Mouse (Mus musculus) kidney, postnatal 4 days (tissue): Measurements from ENCODE around the gene Cers5.
"Not testable (repeated sequence)": the region's sequence is repeated elsewhere in the genome, so short reads cannot be mapped to it uniquely, and the experiment has no call there.

ENCODE experiments used
- DNase-seq, 2 experiments: peaks; one replicate each; pipeline ENCODE4 v3.0.0; 2021; ENCODE audit warnings: mixed read lengths in 2 of 2

Cers5 gene

GRCm38 (mm10) chr15:99704881-99705280 lies 67.8 kb downstream of the Cers5 start:
- no peak for DNase-seq

GRCm38 (mm10) chr15:99704041-99704681 lies 68.5 kb downstream of the Cers5 start:
- DNase-seq: peak; percentile 53 to 72

- DNase-seq: no peak
Measured at GRCm38 (mm10) chr15:99703676-99704040, 69.0 kb downstream of the Cers5 start.

GRCm38 (mm10) chr15:99703104-99703503 lies 69.6 kb downstream of the Cers5 start:
- no peak for DNase-seq

GRCm38 (mm10) chr15:99701999-99702900 lies 70.4 kb downstream of the Cers5 start, which contains the start of gene Smarcd1:
TSS of gene Smarcd1 (plus strand) at chr15:99702129.
- DNase-seq: peak; percentile 97 to 98

- not testable (repeated sequence) for DNase-seq
Measured at GRCm38 (mm10) chr15:99701640-99701998, 71.1 kb downstream of the Cers5 start.

- no peak for DNase-seq
Measured at GRCm38 (mm10) chr15:99700219-99701106, 72.2 kb downstream of the Cers5 start.

- DNase-seq: no peak
Measured at GRCm38 (mm10) chr15:99699715-99700114, 73.0 kb downstream of the Cers5 start.

- DNase-seq: peak in 1 of 2 experiments; percentile 41
Measured at GRCm38 (mm10) chr15:99698533-99699085, 74.1 kb downstream of the Cers5 start.

- DNase-seq: peak in 1 of 2 experiments; percentile 60
Measured at GRCm38 (mm10) chr15:99697309-99697708, 75.4 kb downstream of the Cers5 start.

- no peak for DNase-seq
Measured at GRCm38 (mm10) chr15:99691976-99692375, 80.7 kb downstream of the Cers5 start.

GRCm38 (mm10) chr15:99690924-99691323 lies 81.8 kb downstream of the Cers5 start:
- DNase-seq: no peak

GRCm38 (mm10) chr15:99688712-99689111 lies 84.0 kb downstream of the Cers5 start:
- peak; percentile 67 to 77 for DNase-seq
